Mouse (Mus musculus): ENCODE results near the gene Ncoa1. TPM values are rescaled to one million over a fixed set of nuclear protein-coding genes. Genes with fewer than 3 reads are reported as not detected.

Ncoa1 gene
- total RNA-seq, 2 experiments from 2014 or later, result 8.5 to 13.4 TPM

- ATAC-seq (replicated peaks; ENCODE audit: low FRiP score, poor library complexity, severe bottlenecking), result no peak
Observed at GRCm38 (mm10) chr12:4355019-4355730, 121.8 kb downstream of the Ncoa1 start.

- ATAC-seq (replicated peaks; ENCODE audit: low FRiP score, poor library complexity, severe bottlenecking), result no peak
Observed at GRCm38 (mm10) chr12:4343216-4343615, 133.8 kb downstream of the Ncoa1 start.

- no peak for ATAC-seq (replicated peaks; ENCODE audit: low FRiP score, poor library complexity, severe bottlenecking)
Observed at GRCm38 (mm10) chr12:4342087-4342486, 134.9 kb downstream of the Ncoa1 start.

- ATAC-seq (replicated peaks; ENCODE audit: low FRiP score, poor library complexity, severe bottlenecking), result no peak
Observed at GRCm38 (mm10) chr12:4340325-4340924, 136.6 kb downstream of the Ncoa1 start.

GRCm38 (mm10) chr12:4323604-4324003, 153.4 kb downstream of the Ncoa1 start:
- no peak for ATAC-seq (replicated peaks; ENCODE audit: low FRiP score, poor library complexity, severe bottlenecking)

- ATAC-seq (replicated peaks; ENCODE audit: low FRiP score, poor library complexity, severe bottlenecking), result no peak
Observed at GRCm38 (mm10) chr12:4322227-4322626, 154.8 kb downstream of the Ncoa1 start.

GRCm38 (mm10) chr12:4313824-4314223, 163.2 kb downstream of the Ncoa1 start:
- no peak for ATAC-seq (replicated peaks; ENCODE audit: low FRiP score, poor library complexity, severe bottlenecking)

- ATAC-seq (replicated peaks; ENCODE audit: low FRiP score, poor library complexity, severe bottlenecking), result no peak
Observed at GRCm38 (mm10) chr12:4306712-4307313, 170.2 kb downstream of the Ncoa1 start.

- no peak for ATAC-seq (replicated peaks; ENCODE audit: low FRiP score, poor library complexity, severe bottlenecking)
Observed at GRCm38 (mm10) chr12:4299300-4299699, 177.7 kb downstream of the Ncoa1 start.

- ATAC-seq (replicated peaks; ENCODE audit: low FRiP score, poor library complexity, severe bottlenecking), result no peak
Observed at GRCm38 (mm10) chr12:4298626-4299025, 178.4 kb downstream of the Ncoa1 start.

- ATAC-seq (replicated peaks; ENCODE audit: low FRiP score, poor library complexity, severe bottlenecking), result no peak
Observed at GRCm38 (mm10) chr12:4295881-4296280, 181.1 kb downstream of the Ncoa1 start.

GRCm38 (mm10) chr12:4295281-4295680, 181.7 kb downstream of the Ncoa1 start:
- ATAC-seq (replicated peaks; ENCODE audit: low FRiP score, poor library complexity, severe bottlenecking), result no peak

GRCm38 (mm10) chr12:4293813-4294212, 183.2 kb downstream of the Ncoa1 start:
- no peak for ATAC-seq (replicated peaks; ENCODE audit: low FRiP score, poor library complexity, severe bottlenecking)

GRCm38 (mm10) chr12:4285186-4285585, 191.8 kb downstream of the Ncoa1 start:
- ATAC-seq (replicated peaks; ENCODE audit: low FRiP score, poor library complexity, severe bottlenecking), result no peak

GRCm38 (mm10) chr12:4279878-4280277, 197.1 kb downstream of the Ncoa1 start:
- ATAC-seq (replicated peaks; ENCODE audit: low FRiP score, poor library complexity, severe bottlenecking), result peak; percentile 79

- peak; percentile 14; the same call in 1 of the 2 replicates for ATAC-seq (replicated peaks; ENCODE audit: low FRiP score, poor library complexity, severe bottlenecking)
Observed at GRCm38 (mm10) chr12:4278978-4279755, 197.8 kb downstream of the Ncoa1 start.

GRCm38 (mm10) chr12:4271078-4271477, 205.9 kb downstream of the Ncoa1 start:
- ATAC-seq (replicated peaks; ENCODE audit: low FRiP score, poor library complexity, severe bottlenecking), result no peak

GRCm38 (mm10) chr12:4267765-4268164, 209.2 kb downstream of the Ncoa1 start:
- ATAC-seq (replicated peaks; ENCODE audit: low FRiP score, poor library complexity, severe bottlenecking), result no peak

GRCm38 (mm10) chr12:4252742-4253655, 224.0 kb downstream of the Ncoa1 start:
- ATAC-seq (replicated peaks; ENCODE audit: low FRiP score, poor library complexity, severe bottlenecking), result peak; percentile 76

All from erythroid progenitor cell, adult 5-6 weeks (primary cell).